Mouse (Mus musculus) erythroid progenitor cell, adult 5-6 weeks (primary cell): ENCODE results near the gene Srsf10. TPM values are rescaled to one million over a fixed set of nuclear protein-coding genes. Genes with fewer than 3 reads are reported as not detected.

ENCODE experiments used
- ATAC-seq: replicated peaks from 2 replicates; pipeline ENCODE4 v1.8.0; 2016; ENCODE audit warnings: moderate number of reproducible peaks, mild to moderate bottlenecking, moderate TSS enrichment, inconsistent platforms; ENCODE audit not compliant: poor library complexity, low FRiP score, severe bottlenecking
- total RNA-seq, 2 experiments: library from RNA; stranded (forward) in 1 of 2; stranded (reverse) in 1 of 2; fragments of 150-400 nt in 1 of 2; fragments of 186-747, 209-891 nt in 1 of 2; gene quantifications; 2 replicates each; pipeline versions ENCODE4 v1.2.3 to v1.2.4; 2015 to 2017; ENCODE audit warnings: low replicate concordance in 2 of 2

Srsf10 gene
- total RNA-seq, 2 experiments from 2014 or later = 431 to 552 TPM

- no peak for ATAC-seq
These were observed 1.5 kb upstream of the Srsf10 start for GRCm38 (mm10) chr4:135853987-135854546.

GRCm38 (mm10) chr4:135854630-135855029 is 917 bp upstream of the Srsf10 start:
- ATAC-seq = no peak

- ATAC-seq = no peak
These were observed 467 bp upstream of the Srsf10 start for GRCm38 (mm10) chr4:135855080-135855479.

- ATAC-seq = peak; percentile 11
These were observed 910 bp downstream of the Srsf10 start for GRCm38 (mm10) chr4:135856223-135857091.

- no peak for ATAC-seq
These were observed 2.1 kb downstream of the Srsf10 start for GRCm38 (mm10) chr4:135857597-135858186.

- no peak for ATAC-seq
These were observed 13.4 kb downstream of the Srsf10 start for GRCm38 (mm10) chr4:135868996-135869395.

- no peak for ATAC-seq
These were observed 14.9 kb downstream of the Srsf10 start for GRCm38 (mm10) chr4:135870227-135871023.

- ATAC-seq = no peak
These were observed 16.5 kb downstream of the Srsf10 start for GRCm38 (mm10) chr4:135872015-135872414.

- ATAC-seq = no peak
These were observed 17.2 kb downstream of the Srsf10 start for GRCm38 (mm10) chr4:135872589-135873391.

GRCm38 (mm10) chr4:135873526-135874202 is 18.1 kb downstream of the Srsf10 start, which contains the start of gene Pnrc2:
Gene Pnrc2, minus strand, starts transcription at chr4:135873850.
- peak; percentile 84 for ATAC-seq

- no peak for ATAC-seq
These were observed 19.3 kb downstream of the Srsf10 start for GRCm38 (mm10) chr4:135874564-135875535.

- ATAC-seq = no peak
These were observed 20.0 kb downstream of the Srsf10 start for GRCm38 (mm10) chr4:135875546-135875945.

- peak; percentile 16 for ATAC-seq
These were observed 20.5 kb downstream of the Srsf10 start for GRCm38 (mm10) chr4:135875991-135876582.

GRCm38 (mm10) chr4:135876583-135877020 is 21.1 kb downstream of the Srsf10 start:
- ATAC-seq = peak; percentile 8; the same call in 1 of the 2 replicates

- ATAC-seq = no peak
These were observed 22.2 kb downstream of the Srsf10 start for GRCm38 (mm10) chr4:135877742-135878141.

GRCm38 (mm10) chr4:135879021-135879420 is 23.5 kb downstream of the Srsf10 start:
- no peak for ATAC-seq

GRCm38 (mm10) chr4:135880018-135880417 is 24.5 kb downstream of the Srsf10 start:
- no peak for ATAC-seq
